Mouse (Mus musculus) bone marrow macrophage, adult 2 months (primary cell): ENCODE results near the gene Greb1.

Experiments used
- CTCF ChIP-seq: IDR thresholded peaks from 2 replicates; pipeline ENCODE4 v1.5.1; 2012; ENCODE audit warnings: low read depth, mild to moderate bottlenecking, low read length, moderate library complexity
- POLR2A ChIP-seq: IDR thresholded peaks from 2 replicates; pipeline ENCODE4 v1.6.1; 2012; ENCODE audit warnings: mild to moderate bottlenecking, low read depth, low read length, borderline replicate concordance

DNA sequence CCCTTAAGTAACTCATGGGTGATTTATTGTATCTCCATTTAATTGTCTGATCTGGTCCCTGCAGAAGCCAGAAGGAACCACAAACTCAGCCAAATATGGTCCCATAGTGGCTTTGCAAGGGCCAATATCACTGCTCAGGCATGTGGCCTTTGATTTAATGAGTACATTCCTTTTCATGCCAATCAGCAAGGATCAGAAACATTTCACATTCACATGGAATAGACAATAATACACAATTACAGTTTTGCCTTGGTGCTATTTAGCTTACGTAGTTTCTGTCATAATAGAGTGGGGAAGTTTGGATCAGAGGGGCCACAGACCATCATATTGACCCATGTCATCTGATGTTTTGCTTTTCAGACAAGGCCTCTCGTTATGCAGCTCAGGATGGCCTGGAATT lies 47.8 kb upstream of the Greb1 start:
- TF ChIP-seq CTCF (no peak), POLR2A (no peak)
